Mouse (Mus musculus): ENCODE results near the gene Lrrc25. TPM values are rescaled to one million over a fixed set of nuclear protein-coding genes. Genes with fewer than 3 reads are reported as not detected.

The Lrrc25 gene
- polyA plus RNA-seq, 1 experiment from 2014 or later, result 1.1 TPM

DNA sequence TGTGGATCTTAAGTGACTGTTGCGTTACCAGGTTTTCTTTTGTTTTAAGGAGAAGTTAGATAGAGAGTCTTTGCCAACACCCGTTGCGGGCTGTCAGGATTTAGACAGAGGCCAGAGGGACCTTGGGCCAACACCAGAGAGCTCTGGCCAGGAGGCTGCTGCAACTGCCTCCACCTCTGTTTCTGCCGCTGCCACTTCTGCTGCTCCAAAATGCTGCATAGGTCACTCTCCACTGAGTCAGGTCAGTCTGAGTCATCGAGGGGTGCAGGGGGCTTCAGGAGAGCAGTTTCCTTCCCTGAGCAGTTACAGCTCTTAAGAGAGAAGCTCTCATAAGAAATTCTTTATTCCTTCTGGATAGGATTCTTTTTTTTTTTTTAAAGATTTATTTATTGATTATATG lies 11.1 kb downstream of the Lrrc25 start:
- H3K9ac ChIP-seq (replicated peaks), result no peak overlapping the region
- WGBS, result 88% methylated on average over 5 of the region's 5 CpGs
- no peak overlapping the region for H3K4me2 ChIP-seq (replicated peaks)
- peaks cover 20% of the 10 kb centered on the region for H3K4me1 ChIP-seq (replicated peaks)
- H3K9me3 ChIP-seq, result no peaks in the 10 kb centered on the region
- no peaks in the 10 kb centered on the region for H3K36me3 ChIP-seq
- peaks cover 23% of the 10 kb centered on the region for H3K27me3 ChIP-seq
- no peak overlapping the region for H3K27ac ChIP-seq
- H3K4me3 ChIP-seq (replicated peaks), result no peak overlapping the region
- ATAC-seq, result no peak

DNA sequence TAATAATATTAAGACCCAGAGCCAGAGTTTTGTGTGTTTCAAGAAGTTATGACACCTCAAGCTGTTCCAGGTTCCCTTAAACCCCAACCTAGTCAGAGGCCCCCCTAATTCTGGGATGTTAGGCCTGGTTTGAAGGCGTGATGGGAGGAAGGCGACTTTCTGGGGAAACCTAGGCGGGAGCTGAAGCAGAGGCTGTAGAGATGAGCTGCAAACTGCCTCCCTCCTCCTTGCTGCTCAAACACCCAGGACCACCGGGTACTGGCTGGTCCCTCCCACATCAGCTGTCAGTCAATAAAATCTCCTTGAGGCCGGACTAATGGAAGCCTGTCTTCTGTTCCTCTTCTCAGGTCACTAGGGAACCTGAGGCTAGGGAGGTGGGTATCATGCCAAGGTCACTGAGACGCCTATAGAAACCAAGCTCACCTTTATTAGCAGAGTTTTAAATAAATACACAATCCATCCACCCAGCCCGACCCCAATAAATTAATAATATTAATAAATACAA lies 13.1 kb downstream of the Lrrc25 start:
- Histone ChIP-seq H3K9ac (replicated peaks) (peak overlapping the region; percentile 57), H3K9me3 (no peaks in the 10 kb centered on the region), H3K36me3 (no peaks in the 10 kb centered on the region), H3K4me3 (replicated peaks) (peak overlapping the region; percentile 48), H3K27ac (peak overlapping the region; percentile 64), H3K27me3 (peaks cover 16% of the 10 kb centered on the region), H3K4me1 (replicated peaks) (peaks cover 20% of the 10 kb centered on the region), H3K4me2 (replicated peaks) (peak overlapping the region; percentile 60)
- peak; percentile 34 for ATAC-seq
- 63% methylated on average over 7 of the region's 7 CpGs for WGBS

GRCm38 (mm10) chr8:70629574-70630531 lies 13.9 kb downstream of the Lrrc25 start:
- Histone ChIP-seq H3K4me3 (replicated peaks) (peak overlapping the region; percentile 48), H3K36me3 (no peaks in the 10 kb centered on the region), H3K27me3 (peaks cover 16% of the 10 kb centered on the region), H3K4me1 (replicated peaks) (peaks cover 20% of the 10 kb centered on the region), H3K27ac (peak overlapping the region; percentile 64), H3K9ac (replicated peaks) (peak overlapping the region; percentile 57), H3K9me3 (no peaks in the 10 kb centered on the region), H3K4me2 (replicated peaks) (peak overlapping the region; percentile 60)
- under 1% methylated on average over 60 of the region's 60 CpGs for WGBS
- ATAC-seq, result peak; percentile 94

DNA sequence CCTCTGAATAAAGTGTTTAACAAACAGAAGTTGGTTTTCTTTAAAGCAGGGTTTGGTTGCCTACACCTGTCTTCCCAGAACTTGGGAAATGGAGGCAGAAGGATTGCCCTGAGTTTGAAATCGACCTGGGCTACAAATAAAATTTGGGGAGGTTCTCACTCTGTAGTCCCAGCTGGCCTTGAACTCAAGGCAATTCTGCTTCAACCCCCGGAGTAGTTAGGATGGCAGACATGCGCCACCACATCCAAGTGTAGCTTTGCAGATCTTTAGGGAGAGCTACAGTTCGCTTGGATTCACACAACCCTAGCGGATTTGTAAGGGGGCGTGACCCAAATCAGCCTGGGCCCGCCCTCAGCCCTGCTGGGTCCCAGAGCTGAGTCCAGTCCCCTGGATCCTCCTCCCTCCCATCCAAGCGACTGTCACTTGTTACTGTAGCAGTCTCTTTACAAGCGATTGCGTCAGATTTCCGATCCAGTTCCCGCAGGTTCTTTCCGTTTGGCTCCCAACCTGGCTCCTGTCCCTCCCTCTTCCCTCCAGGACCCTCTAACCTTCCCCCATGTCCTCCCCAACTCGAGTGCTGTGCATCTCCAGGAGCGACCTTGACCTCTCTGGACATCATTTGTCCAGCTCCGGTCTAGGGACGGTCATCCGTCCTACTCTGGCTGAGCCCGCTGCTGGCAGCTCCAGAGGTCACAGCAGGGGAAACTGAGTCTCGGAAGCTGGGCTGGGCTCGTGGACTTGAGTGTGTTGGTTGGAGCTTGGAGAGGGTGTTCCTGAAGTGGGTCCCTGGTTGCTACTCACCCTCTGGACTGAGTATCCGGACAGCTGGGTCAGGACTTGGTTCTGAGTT lies 14.8 kb downstream of the Lrrc25 start:
- H3K27ac ChIP-seq, result no peak overlapping the region
- ATAC-seq, result peak; percentile 21; the same call in 1 of the 2 replicates
- no peaks in the 10 kb centered on the region for H3K9me3 ChIP-seq
- H3K36me3 ChIP-seq, result no peaks in the 10 kb centered on the region
- no peak overlapping the region for H3K9ac ChIP-seq (replicated peaks)
- H3K27me3 ChIP-seq, result peaks cover 16% of the 10 kb centered on the region
- H3K4me1 ChIP-seq (replicated peaks), result peaks cover 20% of the 10 kb centered on the region
- H3K4me3 ChIP-seq (replicated peaks), result no peak overlapping the region
- H3K4me2 ChIP-seq (replicated peaks), result peak overlapping the region; percentile 60; the same call in 1 of the 2 replicates
- 14% methylated on average over 22 of the region's 22 CpGs for WGBS

DNA sequence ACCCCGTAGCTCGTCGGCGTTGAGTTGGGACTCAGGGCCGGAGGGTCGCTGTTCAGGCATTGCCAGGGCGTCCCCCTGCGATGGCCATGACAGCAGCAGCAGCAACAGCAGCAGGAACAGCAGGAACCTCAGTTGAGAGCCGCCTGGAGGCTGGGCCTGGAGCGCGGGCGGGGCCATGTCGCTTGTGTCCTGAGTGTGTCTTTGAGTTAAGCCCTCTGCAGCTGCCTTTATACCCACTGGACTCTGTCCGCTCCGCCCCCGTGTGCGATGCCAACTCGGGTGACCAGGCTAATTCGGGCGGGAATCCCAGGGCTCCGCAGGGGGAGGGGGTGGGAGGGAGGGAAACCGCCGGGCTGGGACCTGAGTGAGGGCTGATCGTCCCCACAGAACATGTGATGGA lies 15.5 kb downstream of the Lrrc25 start:
- H3K27ac ChIP-seq, result no peak overlapping the region
- WGBS, result 19% methylated on average over 24 of the region's 24 CpGs
- no peaks in the 10 kb centered on the region for H3K36me3 ChIP-seq
- no peaks in the 10 kb centered on the region for H3K9me3 ChIP-seq
- H3K4me1 ChIP-seq (replicated peaks), result peaks cover 21% of the 10 kb centered on the region
- no peak overlapping the region for H3K9ac ChIP-seq (replicated peaks)
- H3K4me2 ChIP-seq (replicated peaks), result no peak overlapping the region
- peaks cover 16% of the 10 kb centered on the region for H3K27me3 ChIP-seq
- ATAC-seq, result no peak
- no peak overlapping the region for H3K4me3 ChIP-seq (replicated peaks)

GRCm38 (mm10) chr8:70632346-70632892 lies 16.5 kb downstream of the Lrrc25 start, which contains the start of gene Gdf15:
TSS of gene Gdf15 (minus strand) at chr8:70632456.
- Histone ChIP-seq H3K27me3 (peaks cover 16% of the 10 kb centered on the region), H3K4me1 (replicated peaks) (peaks cover 30% of the 10 kb centered on the region), H3K4me2 (replicated peaks) (no peak within 1 kb of the TSS), H3K9ac (replicated peaks) (no peak within 1 kb of the TSS; the same call in 1 of the 2 replicates), H3K9me3 (no peaks in the 10 kb centered on the region), H3K36me3 (no peaks in the 10 kb centered on the region), H3K4me3 (replicated peaks) (no peak within 1 kb of the TSS), H3K27ac (no peak within 1 kb of the TSS)
- no peak for ATAC-seq
- WGBS, result 79% methylated on average over 6 of the region's 6 CpGs

DNA sequence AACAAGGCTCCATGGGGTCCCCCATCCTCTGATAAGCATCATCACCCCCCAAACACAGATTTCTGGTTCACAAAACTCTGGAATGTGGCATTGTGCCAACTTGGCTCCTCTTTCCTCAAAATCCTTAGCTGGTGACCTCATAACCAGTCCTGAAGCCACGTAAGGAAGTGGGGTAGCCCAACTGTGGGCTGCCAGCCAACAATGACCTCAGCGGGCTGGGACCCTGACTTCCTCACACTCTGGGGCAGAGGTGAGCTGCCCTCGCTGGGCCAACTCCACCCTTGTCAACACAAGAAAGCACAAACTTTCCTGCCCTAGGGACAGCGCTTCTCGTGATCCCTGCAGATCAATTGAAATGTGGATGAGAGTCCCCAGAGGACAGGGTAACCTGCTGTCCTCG lies 18.1 kb downstream of the Lrrc25 start:
- peaks cover 16% of the 10 kb centered on the region for H3K27me3 ChIP-seq

DNA sequence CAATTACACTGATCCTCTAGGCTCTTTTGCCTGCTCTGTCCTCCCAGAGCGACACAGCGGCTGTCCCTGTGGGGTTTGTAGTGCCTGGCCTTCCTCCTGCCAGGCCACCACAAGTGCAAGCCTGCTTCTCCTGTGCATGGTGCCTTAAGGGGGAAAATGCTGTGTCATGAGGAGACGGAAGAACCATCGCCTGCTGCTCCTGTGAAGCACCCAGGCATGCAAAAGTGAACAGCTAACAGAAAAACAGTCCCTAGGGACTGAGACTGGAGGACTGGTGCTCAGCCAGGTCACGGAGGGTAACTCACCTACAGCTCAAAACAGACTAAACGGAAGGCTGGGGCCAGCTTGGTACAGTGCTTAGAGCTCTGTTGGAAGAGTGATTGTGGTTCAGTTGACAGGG lies 19.6 kb downstream of the Lrrc25 start:
- no peak overlapping the region for H3K4me3 ChIP-seq (replicated peaks)
- 68% methylated on average over 6 of the region's 6 CpGs for WGBS
- H3K4me2 ChIP-seq (replicated peaks), result no peak overlapping the region
- H3K27me3 ChIP-seq, result peaks cover 16% of the 10 kb centered on the region
- ATAC-seq, result no peak
- no peaks in the 10 kb centered on the region for H3K36me3 ChIP-seq
- H3K9me3 ChIP-seq, result no peaks in the 10 kb centered on the region
- peaks cover 16% of the 10 kb centered on the region for H3K4me1 ChIP-seq (replicated peaks)
- no peak overlapping the region for H3K9ac ChIP-seq (replicated peaks)
- H3K27ac ChIP-seq, result no peak overlapping the region

More for the DNA sequence above, 18.1 kb downstream of the Lrrc25 start:
- Histone ChIP-seq H3K27ac (no peak overlapping the region), H3K4me2 (replicated peaks) (no peak overlapping the region), H3K36me3 (no peaks in the 10 kb centered on the region), H3K4me3 (replicated peaks) (no peak overlapping the region), H3K9me3 (no peaks in the 10 kb centered on the region), H3K9ac (replicated peaks) (no peak overlapping the region), H3K4me1 (replicated peaks) (peaks cover 28% of the 10 kb centered on the region)
- 69% methylated on average over 6 of the region's 6 CpGs for WGBS
- no peak for ATAC-seq

DNA sequence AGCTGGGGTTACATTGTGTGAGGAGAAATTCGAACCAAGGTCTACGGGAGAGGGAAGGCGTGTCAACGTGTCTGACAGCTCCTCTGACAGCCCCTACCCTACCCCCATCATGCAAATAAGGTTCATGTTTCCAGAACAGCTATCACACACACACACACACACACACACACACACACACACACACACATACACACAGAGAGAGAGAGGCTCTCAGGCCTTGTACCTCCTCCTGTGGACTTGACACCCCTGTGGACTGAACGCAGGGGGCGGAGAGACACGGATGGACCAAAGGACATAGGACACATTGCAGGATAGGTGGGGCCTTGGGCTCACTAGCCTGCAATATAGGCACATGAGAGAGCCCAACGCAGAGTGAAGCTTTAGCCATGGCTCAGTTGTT lies 20.9 kb downstream of the Lrrc25 start:
- ATAC-seq, result no peak
- Histone ChIP-seq H3K4me2 (replicated peaks) (no peak overlapping the region), H3K36me3 (no peaks in the 10 kb centered on the region), H3K4me1 (replicated peaks) (peaks cover 11% of the 10 kb centered on the region), H3K9ac (replicated peaks) (no peak overlapping the region; the same call in 1 of the 2 replicates), H3K27me3 (peaks cover 4% of the 10 kb centered on the region), H3K27ac (no peak overlapping the region), H3K9me3 (no peaks in the 10 kb centered on the region), H3K4me3 (replicated peaks) (no peak overlapping the region)
- WGBS, result 54% methylated on average over 8 of the region's 8 CpGs

GRCm38 (mm10) chr8:70638752-70639151 lies 22.8 kb downstream of the Lrrc25 start:
- Histone ChIP-seq H3K4me2 (replicated peaks) (no peak overlapping the region), H3K9me3 (no peaks in the 10 kb centered on the region), H3K36me3 (no peaks in the 10 kb centered on the region), H3K27ac (no peak overlapping the region), H3K4me1 (replicated peaks) (peaks cover 11% of the 10 kb centered on the region), H3K27me3 (no peaks in the 10 kb centered on the region), H3K9ac (replicated peaks) (no peak overlapping the region), H3K4me3 (replicated peaks) (no peak overlapping the region)
- 77% methylated on average over 9 of the region's 9 CpGs for WGBS
- ATAC-seq, result no peak

DNA sequence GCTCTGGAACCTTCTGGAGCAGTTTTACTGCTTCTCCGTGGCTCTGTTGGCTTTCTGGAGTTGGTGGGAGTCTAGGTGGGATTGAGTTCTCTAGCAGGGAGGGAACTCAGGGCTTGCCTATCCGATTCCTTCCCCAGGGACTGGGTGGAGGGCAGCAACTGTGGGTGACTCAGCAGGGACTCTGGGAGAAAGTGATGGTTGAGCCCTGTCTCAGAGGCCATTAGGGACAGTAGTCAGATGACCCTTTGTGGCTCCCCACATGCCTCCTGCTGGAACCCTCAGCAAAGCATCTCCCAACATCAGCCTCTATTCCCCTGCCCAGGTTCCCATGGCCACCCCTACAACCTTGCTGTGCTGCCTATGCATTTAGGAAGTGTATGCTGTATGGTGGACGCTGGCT lies 27.1 kb downstream of the Lrrc25 start:
- no peak overlapping the region for H3K9ac ChIP-seq (replicated peaks)
- peaks cover 15% of the 10 kb centered on the region for H3K4me1 ChIP-seq (replicated peaks)
- no peak overlapping the region for H3K4me2 ChIP-seq (replicated peaks)
- H3K27me3 ChIP-seq, result no peaks in the 10 kb centered on the region
- no peaks in the 10 kb centered on the region for H3K9me3 ChIP-seq
- H3K36me3 ChIP-seq, result no peaks in the 10 kb centered on the region
- no peak overlapping the region for H3K4me3 ChIP-seq (replicated peaks)
- ATAC-seq, result no peak
- WGBS, result 61% methylated on average over 3 of the region's 3 CpGs
- no peak overlapping the region for H3K27ac ChIP-seq

All from midbrain, embryonic 13.5 days (tissue).